Mouse (Mus musculus) limb, embryonic 12.5 days (tissue): ENCODE results near the gene 4933415F23Rik. TPM values are rescaled to one million over a fixed set of nuclear protein-coding genes. Genes with fewer than 3 reads are reported as not detected.

ENCODE experiments used
- ATAC-seq: fragments of 200-750 bp; cut with Nextera tagmentation; 2 replicates; pipeline ENCODE4 v1.8.0; 2017; ENCODE audit warnings: low read depth, moderate TSS enrichment; ENCODE audit not compliant: insufficient number of reproducible peaks, insufficient read depth, low FRiP score, low TSS enrichment
- H3K27ac ChIP-seq: fragments of 300-500 bp; sonication (generic); 2 replicates; pipeline ENCODE4 v1.5.1; 2016; ENCODE audit warnings: mild to moderate bottlenecking, moderate library complexity
- H3K27me3 ChIP-seq: fragments of 300-500 bp; sonication (generic); 2 replicates; pipeline ENCODE4 v1.6.1; 2016; ENCODE audit warnings: mild to moderate bottlenecking, moderate library complexity
- H3K36me3 ChIP-seq: fragments of 300-500 bp; sonication (generic); 2 replicates; pipeline ENCODE4 v1.6.1; 2016; ENCODE audit warnings: mild to moderate bottlenecking, moderate library complexity
- H3K4me1 ChIP-seq: fragments of 300-500 bp; sonication (generic); replicated peaks from 2 replicates; pipeline ENCODE4 v1.6.1; 2016
- H3K4me2 ChIP-seq: fragments of 300-500 bp; sonication (generic); 2 replicates; pipeline ENCODE4 v1.6.1; 2016; ENCODE audit warnings: mild to moderate bottlenecking, moderate library complexity
- H3K4me3 ChIP-seq: fragments of 300-500 bp; sonication (generic); replicated peaks from 2 replicates; pipeline ENCODE4 v1.5.1; 2016; ENCODE audit warnings: mild to moderate bottlenecking
- H3K9ac ChIP-seq: fragments of 300-500 bp; sonication (generic); replicated peaks from 2 replicates; pipeline ENCODE4 v1.6.1; 2016; ENCODE audit warnings: mild to moderate bottlenecking, moderate library complexity
- H3K9me3 ChIP-seq: fragments of 300-500 bp; sonication (generic); 2 replicates; pipeline ENCODE4 v1.6.1; 2016; ENCODE audit warnings: mild to moderate bottlenecking, moderate library complexity
- WGBS: fragments of 180-500 bp; shearing (Covaris S2); methylation state at CpG from one replicate; pipeline ENCODE4 v1.1.7; 2016; 5-methylcytosine and 5-hydroxymethylcytosine counted together
- polyA plus RNA-seq: library from polyadenylated mRNA; unstranded; fragments of >200 nt; fragmentation: Nextera tagmentation; extraction: Ambion mirVana; gene quantifications from 2 replicates; pipeline ENCODE4 v1.2.1, GENCODE M21; 2016

The 4933415F23Rik gene
- polyA plus RNA-seq, 1 experiment from 2014 or later, result not detected

DNA sequence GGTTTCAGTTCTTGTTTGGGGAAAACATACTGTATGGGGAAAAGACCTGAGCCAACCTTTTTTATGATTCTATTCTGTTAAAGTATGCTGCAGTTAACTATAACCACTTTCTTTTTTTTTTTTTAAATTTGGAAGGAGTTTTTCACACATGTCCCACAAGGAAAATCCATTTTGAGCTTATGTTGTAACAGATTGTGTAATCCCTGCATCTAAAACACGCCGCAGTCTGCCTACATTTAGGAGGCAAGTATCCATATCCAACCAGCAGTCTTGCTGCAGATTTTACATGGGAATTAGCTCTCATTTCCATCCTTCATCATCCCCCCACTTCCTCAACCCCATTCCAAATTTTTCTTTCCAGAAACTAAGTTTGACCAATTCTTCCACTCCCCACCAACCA, 3.6 kb downstream of the 4933415F23Rik start:
- no peak overlapping the region for H3K4me2 ChIP-seq
- H3K27ac ChIP-seq, result no peak overlapping the region
- H3K27me3 ChIP-seq, result no peaks in the 10 kb centered on the region
- whole genome bisulfite sequencing, result 91% methylated on average over 2 of the region's 2 CpGs
- H3K4me3 ChIP-seq, result no peak overlapping the region
- H3K9ac ChIP-seq, result no peak overlapping the region
- ATAC-seq, result no peak
- no peaks in the 10 kb centered on the region for H3K4me1 ChIP-seq
- H3K9me3 ChIP-seq, result 0 out of 2 replicates have a peak, but pooled peaks cover 5% of the 10 kb centered on the region
- H3K36me3 ChIP-seq, result no peaks in the 10 kb centered on the region

DNA sequence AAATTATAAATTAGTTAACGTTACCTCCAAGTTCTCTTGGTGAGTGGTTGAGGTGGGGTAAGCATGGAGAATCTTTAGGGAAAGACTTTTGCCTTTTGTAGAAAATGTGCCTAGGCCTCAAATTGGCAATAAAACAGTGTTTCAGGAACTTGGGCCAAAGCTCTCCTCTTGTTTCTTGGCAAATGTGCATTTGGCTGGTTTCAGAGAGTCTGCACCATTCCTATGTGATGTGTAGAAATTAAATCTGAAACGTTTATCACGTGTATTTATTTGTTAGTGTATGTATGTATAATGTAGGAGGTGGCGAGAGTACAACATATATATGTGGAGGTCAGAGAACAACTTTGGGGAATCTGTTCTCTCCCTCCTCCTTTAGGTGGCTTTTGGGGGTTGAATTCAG, 4.1 kb downstream of the 4933415F23Rik start:
- no peaks in the 10 kb centered on the region for H3K27me3 ChIP-seq
- 0 out of 2 replicates have a peak, but pooled peaks cover 5% of the 10 kb centered on the region for H3K9me3 ChIP-seq
- WGBS, result 83% methylated on average over 4 of the region's 4 CpGs
- H3K9ac ChIP-seq, result no peak overlapping the region
- no peaks in the 10 kb centered on the region for H3K36me3 ChIP-seq
- ATAC-seq, result no peak
- no peaks in the 10 kb centered on the region for H3K4me1 ChIP-seq
- no peak overlapping the region for H3K4me2 ChIP-seq
- no peak overlapping the region for H3K4me3 ChIP-seq
- H3K27ac ChIP-seq, result no peak overlapping the region

DNA sequence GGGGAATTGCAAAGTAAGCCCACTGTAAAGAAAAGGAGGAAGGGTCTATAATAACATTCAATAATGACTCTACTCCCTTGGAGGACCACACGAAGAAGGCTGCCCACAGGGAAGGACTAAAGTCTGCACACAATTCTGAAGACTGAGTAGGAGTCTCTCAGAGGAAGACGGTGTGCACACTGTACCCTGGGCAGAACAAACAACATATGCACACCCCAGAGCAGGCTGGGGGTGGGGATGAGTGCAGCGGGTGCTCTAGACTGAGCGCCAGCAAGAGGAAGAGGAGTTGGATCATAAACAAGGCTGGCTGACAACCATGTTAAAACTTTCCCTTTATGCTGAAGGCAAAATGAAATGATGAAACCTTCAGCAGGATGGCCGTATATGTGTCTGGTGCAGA, 34.3 kb downstream of the 4933415F23Rik start:
- no peak for ATAC-seq
- Histone ChIP-seq H3K36me3 (no peaks in the 10 kb centered on the region), H3K4me3 (no peak overlapping the region), H3K27me3 (no peaks in the 10 kb centered on the region), H3K4me2 (no peak overlapping the region), H3K9ac (no peak overlapping the region), H3K9me3 (no peaks in the 10 kb centered on the region), H3K4me1 (no peaks in the 10 kb centered on the region), H3K27ac (no peak overlapping the region)
- WGBS, result 83% methylated on average over 5 of the region's 5 CpGs

DNA sequence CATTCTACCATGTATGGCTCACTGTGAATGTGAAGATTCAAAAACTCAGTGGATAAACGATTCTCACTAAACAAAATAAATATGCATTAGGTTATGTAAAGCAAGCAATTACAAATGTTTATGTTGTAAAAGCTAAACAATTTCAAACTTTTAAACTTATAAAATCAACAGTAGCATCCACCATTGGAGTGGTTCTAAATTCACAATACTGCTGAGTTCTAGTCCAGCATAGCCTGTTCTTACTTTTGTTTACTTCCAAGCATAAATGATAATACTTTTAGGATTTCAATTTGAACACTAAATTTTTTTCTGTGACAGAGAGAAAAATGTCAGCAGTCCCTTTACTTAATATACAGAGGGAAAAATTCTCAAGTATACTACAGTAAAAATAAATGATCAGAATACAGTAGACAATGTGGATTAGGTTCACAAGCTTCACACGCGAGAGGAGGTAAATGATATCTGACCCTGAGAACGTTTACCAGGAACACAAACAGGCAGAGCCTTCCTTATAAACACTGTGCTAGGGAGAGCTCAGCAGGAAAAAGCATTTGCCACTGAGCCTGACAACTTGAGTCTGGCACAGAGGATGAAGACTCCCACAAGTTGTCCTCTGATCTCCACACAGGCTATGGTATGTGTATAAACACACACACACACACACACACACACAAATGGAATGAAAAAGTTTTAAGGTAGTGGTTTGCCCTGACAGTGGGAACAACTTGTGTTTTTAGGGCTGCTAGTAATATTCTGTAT, 37.2 kb downstream of the 4933415F23Rik start:
- WGBS, result 60% methylated on average over 4 of the region's 4 CpGs
- no peaks in the 10 kb centered on the region for H3K4me1 ChIP-seq
- no peak overlapping the region for H3K27ac ChIP-seq
- H3K4me3 ChIP-seq, result no peak overlapping the region
- no peak overlapping the region for H3K4me2 ChIP-seq
- ATAC-seq, result no peak
- no peaks in the 10 kb centered on the region for H3K9me3 ChIP-seq
- no peaks in the 10 kb centered on the region for H3K27me3 ChIP-seq
- no peaks in the 10 kb centered on the region for H3K36me3 ChIP-seq
- no peak overlapping the region for H3K9ac ChIP-seq

DNA sequence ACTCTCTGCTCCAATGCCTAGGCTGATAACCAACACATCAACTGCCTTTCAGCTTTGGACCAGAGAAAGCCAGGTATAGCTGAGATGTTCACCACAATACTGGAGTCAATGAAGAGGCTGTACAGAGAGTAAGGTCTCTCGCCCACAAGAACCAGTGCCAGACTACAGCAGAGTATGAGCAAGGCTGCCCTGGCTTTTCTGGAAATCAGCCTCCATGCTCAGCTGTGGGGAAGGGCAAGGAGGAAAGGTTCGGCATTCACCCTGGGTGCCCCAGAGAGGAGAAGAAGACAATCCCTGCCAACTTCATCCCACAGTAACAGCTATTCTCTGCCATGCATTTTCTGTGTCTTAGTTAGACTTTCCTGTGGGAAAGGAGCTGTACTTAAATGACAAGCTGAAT, 38.1 kb downstream of the 4933415F23Rik start:
- Histone ChIP-seq H3K27me3 (no peaks in the 10 kb centered on the region), H3K4me3 (no peak overlapping the region), H3K36me3 (no peaks in the 10 kb centered on the region), H3K27ac (no peak overlapping the region), H3K4me2 (no peak overlapping the region), H3K4me1 (no peaks in the 10 kb centered on the region), H3K9ac (no peak overlapping the region), H3K9me3 (no peaks in the 10 kb centered on the region)
- 81% methylated on average over 2 of the region's 2 CpGs for WGBS
- ATAC-seq, result no peak

DNA sequence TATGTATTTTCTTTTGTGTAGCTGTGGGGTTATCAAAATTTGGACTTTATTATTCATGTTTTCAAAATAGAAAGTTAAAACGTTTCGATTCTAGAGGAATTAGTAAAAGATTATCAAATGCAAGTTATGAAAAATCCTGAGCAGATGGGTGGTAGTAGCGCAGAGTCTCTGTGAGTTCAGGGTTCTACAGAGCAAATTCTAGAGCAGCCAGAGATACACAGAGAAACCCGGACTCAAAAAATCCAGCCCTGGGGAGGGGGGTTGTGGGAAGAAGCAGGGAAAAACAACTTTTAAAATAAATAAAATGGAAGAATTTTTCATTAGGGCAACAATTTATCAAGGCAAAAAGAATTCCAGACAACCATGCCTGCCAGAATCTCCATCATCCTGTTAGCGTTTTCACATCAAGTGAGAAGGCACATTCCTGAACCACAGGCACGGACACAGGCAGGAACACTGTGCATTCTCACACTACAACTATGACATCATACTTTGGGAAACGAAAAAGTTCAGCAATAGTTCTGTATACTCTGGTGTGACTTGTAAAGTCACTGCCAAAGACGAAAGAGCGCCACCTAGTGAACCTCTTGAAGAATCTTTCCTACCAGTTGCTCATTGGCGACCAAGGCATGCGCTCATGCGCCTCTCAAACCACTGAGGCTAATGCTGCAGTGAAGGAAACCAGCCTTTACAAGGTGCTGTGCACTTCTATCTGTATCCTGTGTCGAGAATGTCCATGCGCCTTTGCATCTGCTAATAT, 40.3 kb downstream of the 4933415F23Rik start:
- Histone ChIP-seq H3K9ac (no peak overlapping the region), H3K27me3 (no peaks in the 10 kb centered on the region), H3K36me3 (no peaks in the 10 kb centered on the region), H3K9me3 (no peaks in the 10 kb centered on the region), H3K4me3 (no peak overlapping the region), H3K27ac (no peak overlapping the region), H3K4me1 (no peaks in the 10 kb centered on the region), H3K4me2 (no peak overlapping the region)
- 25% methylated on average over 14 of the region's 14 CpGs for WGBS
- ATAC-seq, result peak; percentile 98

DNA sequence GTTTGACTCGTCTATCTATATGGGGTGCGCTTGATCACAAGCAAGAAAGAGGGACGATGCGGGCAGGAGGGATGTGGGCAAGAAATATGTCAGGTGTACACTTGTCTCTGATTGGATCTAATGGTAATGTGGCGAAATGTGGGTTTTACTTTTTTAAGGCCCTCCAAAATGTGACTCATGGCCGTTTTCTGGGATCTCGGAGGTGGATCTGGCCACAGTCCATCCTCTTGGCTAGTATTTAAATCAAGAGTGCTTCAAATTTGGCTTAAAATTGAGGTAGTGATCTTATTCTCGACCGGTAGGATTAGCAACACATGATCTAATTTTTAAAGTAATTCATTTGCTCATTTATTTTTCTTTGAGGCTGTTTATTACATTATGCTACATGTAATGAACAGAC, 42.0 kb downstream of the 4933415F23Rik start:
- Histone ChIP-seq H3K9me3 (no peaks in the 10 kb centered on the region), H3K4me1 (no peaks in the 10 kb centered on the region), H3K4me3 (no peak overlapping the region), H3K9ac (no peak overlapping the region), H3K4me2 (no peak overlapping the region), H3K27me3 (no peaks in the 10 kb centered on the region), H3K27ac (no peak overlapping the region), H3K36me3 (no peaks in the 10 kb centered on the region)
- no peak for ATAC-seq
- 93% methylated on average over 9 of the region's 9 CpGs for WGBS
